Mouse (Mus musculus): Measurements from ENCODE around the gene Phf23. TPM values are rescaled to one million over a fixed set of nuclear protein-coding genes. Genes with fewer than 3 reads are reported as not detected.

Phf23 gene
- polyA plus RNA-seq (2014; fragmentation: Nextera tagmentation; extraction: Ambion mirVana): 56.1 and 64.9 TPM in 2 replicates

DNA sequence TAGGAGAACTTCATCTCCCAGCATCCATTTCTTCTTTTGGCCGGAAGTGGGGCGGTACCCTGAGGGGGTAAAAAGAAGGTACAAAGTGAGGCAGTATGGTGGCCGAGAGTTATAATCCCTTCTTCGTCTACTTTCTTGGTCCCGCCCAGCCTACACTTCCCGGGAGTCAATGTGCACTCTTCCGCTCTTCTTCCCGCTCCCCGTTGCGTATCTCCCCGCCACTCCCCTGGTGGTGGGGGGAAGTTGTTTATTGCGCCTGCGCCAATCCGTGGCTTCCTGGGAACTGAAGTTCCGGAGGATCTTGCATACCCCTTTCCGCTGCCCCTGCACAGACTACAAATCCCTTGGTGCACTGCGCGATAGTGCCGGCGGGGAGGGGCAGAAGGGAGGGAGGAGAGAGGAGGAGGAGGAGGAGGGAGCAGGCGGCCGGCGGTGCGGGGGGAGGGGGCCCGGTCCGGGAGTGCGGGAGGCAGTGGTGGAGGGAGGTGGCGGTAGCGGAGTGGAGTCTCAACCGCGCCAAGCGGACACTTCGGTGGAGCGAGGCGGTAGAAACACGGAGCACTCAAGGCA is at the start of gene Phf23:
TSS of gene Phf23 (plus strand) at position 387 of the 570 bp plus-strand sequence.
- Histone ChIP-seq H3K9me3 (ENCODE audit: control insufficient read depth, low read length) (no peaks in the 10 kb centered on the region), H3K4me3 (ENCODE audit: low read depth, low read length) (peak within 1 kb of the TSS; percentile 98), H3K4me2 (ENCODE audit: low read depth, severe bottlenecking) (peak within 1 kb of the TSS; percentile 48), H3K9ac (ENCODE audit: low read length) (peak within 1 kb of the TSS; percentile 96), H3K27me3 (ENCODE audit: control insufficient read depth, insufficient read depth, low read length) (no peaks in the 10 kb centered on the region), H3K27ac (replicated peaks; ENCODE audit: low read depth, low read length) (peak within 1 kb of the TSS; percentile 97), H3K36me3 (ENCODE audit: control insufficient read depth, insufficient read depth, low read length) (peaks cover 25% of the 10 kb centered on the region), H3K4me1 (ENCODE audit: control insufficient read depth, insufficient read depth, low read length) (peaks cover 10% of the 10 kb centered on the region; the same call in 1 of the 2 replicates)
- DNase-seq (ENCODE audit: low spot score) (peak; percentile 99), ATAC-seq (ENCODE audit: insufficient number of reproducible peaks, low FRiP score, low TSS enrichment, low read depth) (peak; percentile 76)
- under 1% methylated on average over 36 of the region's 36 CpGs for WGBS

DNA sequence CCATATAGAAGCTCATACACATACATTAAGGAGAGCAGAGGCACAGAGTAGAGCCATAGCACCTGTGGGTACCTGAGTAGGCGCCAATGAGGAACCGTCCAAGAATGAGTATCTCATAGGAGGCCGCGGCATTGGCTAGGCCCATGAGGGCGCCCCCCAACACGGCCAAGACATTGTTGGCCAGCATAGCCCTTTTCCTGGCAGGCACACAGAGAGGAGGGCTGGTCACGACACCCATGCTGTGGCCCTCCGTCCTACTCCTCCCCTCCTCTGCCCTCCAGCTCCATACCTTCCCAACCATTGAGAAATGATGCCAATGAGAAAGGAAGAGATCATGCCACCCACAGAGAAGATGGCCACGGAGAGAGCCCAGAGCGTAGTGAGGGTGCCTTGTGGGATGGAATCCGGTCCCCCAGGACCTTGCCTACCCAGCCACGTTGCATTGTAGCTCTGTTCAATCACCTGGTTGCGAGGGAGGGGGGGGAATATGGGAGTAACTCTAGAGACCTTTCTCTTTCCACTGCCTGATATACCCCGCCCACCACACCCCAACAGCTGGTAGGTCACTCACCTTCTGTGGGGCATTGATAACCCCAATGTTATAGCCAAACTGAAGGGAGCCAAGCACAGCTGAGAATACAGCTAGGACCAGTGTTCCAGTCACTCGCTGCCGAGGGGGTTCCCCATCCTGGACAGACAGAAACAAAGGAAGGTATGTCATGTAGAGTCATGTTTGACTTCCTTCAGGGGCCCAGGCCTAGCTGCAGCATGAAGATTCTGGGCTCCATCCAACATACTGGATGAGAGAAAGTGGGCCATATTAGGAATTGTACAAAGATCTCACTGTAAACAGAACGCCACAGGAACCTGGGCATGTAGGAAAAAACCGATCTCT is 49.3 kb upstream of the Phf23 start:
- Histone ChIP-seq H3K9ac (ENCODE audit: low read length) (no peak overlapping the region), H3K4me3 (ENCODE audit: low read depth, low read length) (peak overlapping the region; percentile 53), H3K9me3 (ENCODE audit: control insufficient read depth, low read length) (no peaks in the 10 kb centered on the region), H3K27ac (replicated peaks; ENCODE audit: low read depth, low read length) (no peak overlapping the region), H3K4me1 (ENCODE audit: control insufficient read depth, insufficient read depth, low read length) (peaks cover 7% of the 10 kb centered on the region; the same call in 1 of the 2 replicates), H3K4me2 (ENCODE audit: low read depth, severe bottlenecking) (peak overlapping the region; percentile 82; the same call in 1 of the 2 replicates), H3K36me3 (ENCODE audit: control insufficient read depth, insufficient read depth, low read length) (peaks cover 7% of the 10 kb centered on the region; the same call in 1 of the 2 replicates), H3K27me3 (ENCODE audit: control insufficient read depth, insufficient read depth, low read length) (no peaks in the 10 kb centered on the region)
- WGBS: 91% methylated on average over 18 of the region's 18 CpGs
- DNase-seq (ENCODE audit: low spot score) (no peak), ATAC-seq (ENCODE audit: insufficient number of reproducible peaks, low FRiP score, low TSS enrichment, low read depth) (no peak)

DNA sequence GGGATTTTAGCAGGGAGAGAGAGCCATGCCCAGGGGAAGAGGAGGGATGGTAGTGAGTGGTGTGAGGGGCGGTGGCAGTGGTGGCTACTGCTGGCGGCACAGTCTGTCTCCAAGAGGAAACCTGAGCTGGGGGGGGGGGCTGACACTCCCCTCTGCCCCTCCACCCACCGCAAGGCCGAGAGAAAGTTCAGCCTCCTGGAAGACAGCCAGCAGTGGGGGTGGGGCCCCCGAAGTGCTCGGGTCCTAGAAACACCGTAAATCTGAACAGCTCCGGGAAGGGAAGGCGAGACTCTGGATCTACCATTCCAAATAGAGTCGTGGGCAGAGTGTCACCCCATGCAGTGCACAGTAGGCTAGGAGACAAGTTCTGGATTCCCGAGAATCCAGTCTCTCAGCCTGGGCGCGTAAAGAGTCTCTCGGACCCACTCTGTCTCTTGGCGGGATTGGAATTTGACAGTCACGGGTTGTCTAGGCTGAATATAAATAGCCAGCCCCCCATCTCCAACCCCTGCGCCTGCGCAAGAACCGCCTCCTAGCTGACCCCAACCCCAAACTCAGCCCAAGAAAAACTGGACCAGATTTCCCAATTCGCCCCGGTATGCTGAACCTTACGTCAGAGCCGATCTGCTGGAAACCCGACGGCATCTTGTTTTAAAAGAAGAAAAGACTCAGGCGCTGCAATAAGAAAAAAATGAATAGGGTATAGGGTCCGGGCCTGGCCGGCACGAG is 48.1 kb upstream of the Phf23 start:
- peaks cover 7% of the 10 kb centered on the region; the same call in 1 of the 2 replicates for H3K4me1 ChIP-seq (ENCODE audit: control insufficient read depth, insufficient read depth, low read length)
- peak overlapping the region; percentile 85 for H3K9ac ChIP-seq (ENCODE audit: low read length)
- ATAC-seq (ENCODE audit: insufficient number of reproducible peaks, low FRiP score, low TSS enrichment, low read depth): peak; percentile 57
- H3K4me2 ChIP-seq (ENCODE audit: low read depth, severe bottlenecking): peak overlapping the region; percentile 82
- H3K27me3 ChIP-seq (ENCODE audit: control insufficient read depth, insufficient read depth, low read length): no peaks in the 10 kb centered on the region
- no peaks in the 10 kb centered on the region for H3K9me3 ChIP-seq (ENCODE audit: control insufficient read depth, low read length)
- DNase-seq (ENCODE audit: low spot score): peak; percentile 78
- H3K27ac ChIP-seq (replicated peaks; ENCODE audit: low read depth, low read length): peak overlapping the region; percentile 95
- H3K4me3 ChIP-seq (ENCODE audit: low read depth, low read length): peak overlapping the region; percentile 53
- WGBS: 1% methylated on average over 29 of the region's 29 CpGs
- peaks cover 7% of the 10 kb centered on the region; the same call in 1 of the 2 replicates for H3K36me3 ChIP-seq (ENCODE audit: control insufficient read depth, insufficient read depth, low read length)

DNA sequence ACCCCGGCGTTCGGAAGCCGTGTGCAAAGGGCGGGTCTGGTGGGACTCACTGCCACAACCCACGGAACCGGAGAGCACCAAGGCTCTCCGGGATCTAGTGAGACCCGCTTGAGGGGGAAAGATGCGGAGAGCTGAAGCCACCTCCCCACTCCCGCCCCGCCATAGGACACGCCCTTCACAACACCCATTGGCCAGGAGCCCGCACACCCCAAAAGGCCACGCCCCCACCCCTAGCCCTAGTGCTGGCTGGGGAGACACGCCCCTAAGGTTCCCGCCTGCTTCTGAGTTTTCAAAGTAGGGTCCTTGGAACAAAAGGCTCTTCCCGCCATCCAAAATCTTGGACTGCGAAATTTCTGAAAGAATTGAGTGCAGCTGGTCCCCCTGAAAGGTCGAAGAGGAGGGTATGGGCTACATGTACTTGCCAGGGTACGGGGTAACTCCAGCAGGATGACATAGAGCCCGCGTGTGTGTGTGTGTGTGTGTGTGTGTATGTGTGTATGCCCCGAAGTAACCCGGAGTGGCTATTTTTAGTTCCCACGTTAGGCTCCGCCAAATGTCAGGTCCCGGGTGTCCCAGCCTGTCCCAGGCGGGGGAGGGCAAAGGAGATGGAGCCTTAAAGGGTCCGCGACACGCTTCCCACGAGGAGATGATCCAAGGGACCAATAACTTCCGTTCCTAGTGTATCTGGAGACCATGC is 47.4 kb upstream of the Phf23 start, which contains the start of gene Slc2a4:
TSS of gene Slc2a4 (minus strand) at position 123 of the 697 bp plus-strand sequence.
- Histone ChIP-seq H3K4me1 (ENCODE audit: control insufficient read depth, insufficient read depth, low read length) (peaks cover 7% of the 10 kb centered on the region; the same call in 1 of the 2 replicates), H3K9ac (ENCODE audit: low read length) (peak within 1 kb of the TSS; percentile 85), H3K27me3 (ENCODE audit: control insufficient read depth, insufficient read depth, low read length) (no peaks in the 10 kb centered on the region), H3K4me3 (ENCODE audit: low read depth, low read length) (peak within 1 kb of the TSS; percentile 53), H3K9me3 (ENCODE audit: control insufficient read depth, low read length) (no peaks in the 10 kb centered on the region), H3K4me2 (ENCODE audit: low read depth, severe bottlenecking) (peak within 1 kb of the TSS; percentile 82), H3K27ac (replicated peaks; ENCODE audit: low read depth, low read length) (peak within 1 kb of the TSS; percentile 95), H3K36me3 (ENCODE audit: control insufficient read depth, insufficient read depth, low read length) (peaks cover 7% of the 10 kb centered on the region; the same call in 1 of the 2 replicates)
- ATAC-seq (ENCODE audit: insufficient number of reproducible peaks, low FRiP score, low TSS enrichment, low read depth) (peak; percentile 94), DNase-seq (ENCODE audit: low spot score) (peak; percentile 99)
- under 1% methylated on average over 34 of the region's 34 CpGs for WGBS

DNA sequence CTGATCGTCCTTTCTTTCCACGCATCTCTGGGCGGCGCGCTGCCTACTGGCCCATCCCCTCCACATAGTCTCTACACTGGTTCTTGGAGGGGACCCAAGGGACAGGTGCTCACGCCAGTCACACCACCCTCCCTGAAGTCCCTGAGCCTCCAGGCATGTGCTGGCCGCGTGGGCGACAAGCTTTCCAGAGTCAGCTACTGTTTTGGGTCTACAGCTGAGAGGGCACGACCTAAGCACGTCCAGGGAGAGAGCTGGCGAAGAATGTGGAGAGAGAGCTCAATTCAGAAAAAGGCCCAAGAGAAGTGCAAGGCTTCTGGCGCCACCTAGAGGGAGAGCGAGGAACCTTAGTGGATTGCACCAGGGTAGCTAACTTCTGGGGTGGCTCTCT is 46.8 kb upstream of the Phf23 start:
- H3K9ac ChIP-seq (ENCODE audit: low read length): peak overlapping the region; percentile 85
- no peaks in the 10 kb centered on the region for H3K9me3 ChIP-seq (ENCODE audit: control insufficient read depth, low read length)
- peak; percentile 48 for ATAC-seq (ENCODE audit: insufficient number of reproducible peaks, low FRiP score, low TSS enrichment, low read depth)
- peak overlapping the region; percentile 53 for H3K4me3 ChIP-seq (ENCODE audit: low read depth, low read length)
- 0% methylated on average over 14 of the region's 14 CpGs for WGBS
- peaks cover 7% of the 10 kb centered on the region; the same call in 1 of the 2 replicates for H3K36me3 ChIP-seq (ENCODE audit: control insufficient read depth, insufficient read depth, low read length)
- peaks cover 7% of the 10 kb centered on the region; the same call in 1 of the 2 replicates for H3K4me1 ChIP-seq (ENCODE audit: control insufficient read depth, insufficient read depth, low read length)
- peak overlapping the region; percentile 82 for H3K4me2 ChIP-seq (ENCODE audit: low read depth, severe bottlenecking)
- H3K27me3 ChIP-seq (ENCODE audit: control insufficient read depth, insufficient read depth, low read length): no peaks in the 10 kb centered on the region
- peak overlapping the region; percentile 95 for H3K27ac ChIP-seq (replicated peaks; ENCODE audit: low read depth, low read length)
- peak; percentile 98 for DNase-seq (ENCODE audit: low spot score)

DNA sequence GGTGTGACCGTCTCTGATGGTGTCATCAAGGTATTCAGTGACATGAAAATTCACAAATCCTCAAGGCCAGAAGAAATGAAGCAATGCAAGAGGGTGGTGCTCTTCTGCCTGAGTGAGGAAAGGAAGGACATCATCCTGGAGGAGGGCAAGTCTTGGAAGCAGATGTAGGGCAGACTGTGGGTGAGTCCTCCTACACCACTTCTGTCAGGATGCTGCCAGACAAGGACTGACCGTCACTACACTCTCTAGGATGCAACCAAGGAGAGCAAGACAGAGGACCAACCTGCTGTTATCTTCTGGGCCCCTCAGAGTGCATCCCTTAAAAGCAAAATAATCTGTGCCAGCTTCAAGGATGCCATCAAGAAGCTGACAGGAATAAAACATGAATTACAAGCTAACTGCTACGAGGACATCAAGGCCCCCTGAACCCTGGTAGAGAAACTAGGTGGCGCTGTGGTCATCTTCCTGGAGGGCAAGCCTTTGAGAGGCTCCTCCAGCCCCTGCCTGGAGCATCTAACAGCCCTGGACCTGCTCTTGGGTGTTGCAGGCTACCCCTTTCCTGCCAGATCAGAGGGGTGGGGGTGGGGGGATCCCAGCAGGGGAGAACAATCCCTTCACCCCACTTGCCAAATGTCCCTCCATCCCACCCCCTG is 44.6 kb upstream of the Phf23 start:
- ATAC-seq (ENCODE audit: insufficient number of reproducible peaks, low FRiP score, low TSS enrichment, low read depth) (no peak), DNase-seq (ENCODE audit: low spot score) (no peak)
- no peaks in the 10 kb centered on the region for H3K27me3 ChIP-seq (ENCODE audit: control insufficient read depth, insufficient read depth, low read length)
- no peak overlapping the region for H3K4me2 ChIP-seq (ENCODE audit: low read depth, severe bottlenecking)
- H3K4me3 ChIP-seq (ENCODE audit: low read depth, low read length): no peak overlapping the region
- no peaks in the 10 kb centered on the region for H3K36me3 ChIP-seq (ENCODE audit: control insufficient read depth, insufficient read depth, low read length)
- no peak overlapping the region for H3K27ac ChIP-seq (replicated peaks; ENCODE audit: low read depth, low read length)
- no peaks in the 10 kb centered on the region for H3K9me3 ChIP-seq (ENCODE audit: control insufficient read depth, low read length)
- peaks cover 7% of the 10 kb centered on the region; the same call in 1 of the 2 replicates for H3K4me1 ChIP-seq (ENCODE audit: control insufficient read depth, insufficient read depth, low read length)
- WGBS: 41% methylated on average over 4 of the region's 4 CpGs
- no peak overlapping the region for H3K9ac ChIP-seq (ENCODE audit: low read length)

DNA sequence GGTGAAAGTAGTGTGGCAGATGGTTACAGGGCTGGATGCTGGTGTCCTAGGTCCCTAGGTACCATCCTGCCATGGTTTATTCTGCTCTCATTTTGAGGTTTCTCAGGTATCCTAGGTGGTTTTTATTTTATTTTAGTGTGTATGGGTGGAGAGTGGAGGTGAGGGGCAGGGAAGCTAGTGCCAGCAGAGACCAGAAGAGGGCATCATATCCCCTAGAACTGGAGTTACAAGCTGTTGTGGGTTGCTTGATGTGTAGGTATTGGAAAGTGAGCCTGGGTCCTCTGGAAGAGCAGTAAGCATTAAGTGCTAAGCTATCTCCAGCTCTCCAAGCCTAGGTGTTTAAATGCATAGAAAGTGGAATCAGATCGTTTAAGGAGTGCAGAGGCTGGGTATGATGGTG is 43.3 kb upstream of the Phf23 start:
- Histone ChIP-seq H3K27me3 (ENCODE audit: control insufficient read depth, insufficient read depth, low read length) (no peaks in the 10 kb centered on the region), H3K27ac (replicated peaks; ENCODE audit: low read depth, low read length) (no peak overlapping the region), H3K4me3 (ENCODE audit: low read depth, low read length) (no peak overlapping the region), H3K9ac (ENCODE audit: low read length) (no peak overlapping the region), H3K4me1 (ENCODE audit: control insufficient read depth, insufficient read depth, low read length) (peaks cover 3% of the 10 kb centered on the region; the same call in 1 of the 2 replicates), H3K9me3 (ENCODE audit: control insufficient read depth, low read length) (no peaks in the 10 kb centered on the region), H3K4me2 (ENCODE audit: low read depth, severe bottlenecking) (no peak overlapping the region), H3K36me3 (ENCODE audit: control insufficient read depth, insufficient read depth, low read length) (no peaks in the 10 kb centered on the region)
- DNase-seq (ENCODE audit: low spot score): no peak
- no peak for ATAC-seq (ENCODE audit: insufficient number of reproducible peaks, low FRiP score, low TSS enrichment, low read depth)
- 63% methylated on average over 1 of the region's 1 CpGs for WGBS

Measured in limb, embryonic 11.5 days (tissue).